Mouse (Mus musculus) MEL (cell line): ENCODE measurements around the gene Myo1c. TPM values are rescaled to one million over a fixed set of nuclear protein-coding genes. Genes with fewer than 3 reads are reported as not detected.

Source experiments
- DNase-seq: peaks from one replicate; pipeline ENCODE4 v3.0.0; 2011; ENCODE audit warnings: low read depth, low spot score
- H3K27ac ChIP-seq: 2 replicates; pipeline ENCODE4 v1.5.1; 2012; ENCODE audit warnings: low read depth, mild to moderate bottlenecking, control low read depth, low read length, moderate library complexity; ENCODE audit not compliant: control insufficient read depth
- H3K27me3 ChIP-seq, 2 experiments: fragments of 150-350 bp in 1 of 2; sonication (generic) in 1 of 2; 2 replicates each; pipeline ENCODE4 v1.6.1; 2012; ENCODE audit warnings: low read length in 2 of 2, mild to moderate bottlenecking in 2 of 2, improper control_type of control experiment in 1 of 2, moderate library complexity in 1 of 2; ENCODE audit not compliant: insufficient read depth in 2 of 2, control insufficient read depth in 1 of 2
- H3K36me3 ChIP-seq, 2 experiments: 2 replicates each; pipeline ENCODE4 v1.6.1; 2012 to 2014; ENCODE audit warnings: low read length in 2 of 2, improper control_type of control experiment in 1 of 2, inconsistent platforms in 1 of 2, mild to moderate bottlenecking in 1 of 2; ENCODE audit not compliant: insufficient read depth in 2 of 2, control insufficient read depth in 1 of 2
- H3K4me1 ChIP-seq, 2 experiments: fragments of 150-350 bp in 1 of 2; sonication (generic) in 1 of 2; 2 replicates each; pipeline ENCODE4 v1.6.1; 2012; ENCODE audit warnings: low read length in 2 of 2, improper control_type of control experiment in 1 of 2, mild to moderate bottlenecking in 1 of 2; ENCODE audit not compliant: insufficient read depth in 2 of 2, control insufficient read depth in 1 of 2
- H3K4me3 ChIP-seq, 2 experiments: fragments of 150-350 bp in 1 of 2; sonication (generic) in 1 of 2; 2 replicates each; pipeline ENCODE4 v1.5.1; 2012; ENCODE audit warnings: low read depth in 2 of 2, low read length in 2 of 2, mild to moderate bottlenecking in 2 of 2, moderate library complexity in 2 of 2, control low read depth in 1 of 2, improper control_type of control experiment in 1 of 2; ENCODE audit not compliant: control insufficient read depth in 1 of 2, insufficient read depth in 1 of 2
- H3K79me2 ChIP-seq: 2 replicates; pipeline ENCODE4 v1.6.1; 2012; ENCODE audit warnings: mild to moderate bottlenecking, low read length, moderate library complexity; ENCODE audit not compliant: control insufficient read depth, poor library complexity, insufficient read depth
- H3K9ac ChIP-seq: 2 replicates; pipeline ENCODE4 v1.6.1; 2012; ENCODE audit warnings: low read depth, mild to moderate bottlenecking, control low read depth, low read length, moderate library complexity; ENCODE audit not compliant: control insufficient read depth, poor library complexity, severe bottlenecking
- H3K9me3 ChIP-seq: fragments of 150-350 bp; sonication (generic); replicated peaks from 2 replicates; pipeline ENCODE4 v1.6.1; 2012; ENCODE audit warnings: mild to moderate bottlenecking, low read length, improper control_type of control experiment, moderate library complexity; ENCODE audit not compliant: insufficient read depth
- CHD1 ChIP-seq: IDR thresholded peaks from 2 replicates; pipeline ENCODE4 v1.6.1; 2012; ENCODE audit warnings: low read depth, mild to moderate bottlenecking, inconsistent platforms, low read length, improper control_type of control experiment
- CHD2 ChIP-seq: IDR thresholded peaks from 2 replicates; pipeline ENCODE4 v1.6.1; 2011; ENCODE audit warnings: low read length, improper control_type of control experiment
- CTCF ChIP-seq, 3 experiments: IDR thresholded peaks in 2 of 3; conservative IDR thresholded peaks in 1 of 3; 2 replicates each; pipeline ENCODE4 v1.5.1; 2011 to 2012; ENCODE audit warnings: low read length in 3 of 3, low read depth in 2 of 3, mild to moderate bottlenecking in 2 of 3, improper control_type of control experiment in 1 of 3, inconsistent platforms in 1 of 3, mixed read lengths in 1 of 3, moderate library complexity in 1 of 3; ENCODE audit not compliant: control insufficient read depth in 1 of 3, insufficient read depth in 1 of 3, poor library complexity in 1 of 3, severe bottlenecking in 1 of 3
- E2F4 ChIP-seq: IDR thresholded peaks from 2 replicates; pipeline ENCODE4 v1.6.1; 2011; ENCODE audit warnings: low read depth, low read length, improper control_type of control experiment, borderline replicate concordance
- MAX ChIP-seq: IDR thresholded peaks from 2 replicates; pipeline ENCODE4 v1.6.1; 2011; ENCODE audit warnings: low read length, improper control_type of control experiment
- MXI1 ChIP-seq: IDR thresholded peaks from 2 replicates; pipeline ENCODE4 v1.6.1; 2011; ENCODE audit warnings: mild to moderate bottlenecking, low read depth, low read length, improper control_type of control experiment
- POLR2AphosphoS2 ChIP-seq: IDR thresholded peaks from 2 replicates; pipeline ENCODE4 v1.6.1; 2011; ENCODE audit warnings: low read length, improper control_type of control experiment
- SMC3 ChIP-seq: IDR thresholded peaks from 2 replicates; pipeline ENCODE4 v1.6.1; 2011; ENCODE audit warnings: low read depth, low read length, improper control_type of control experiment
- TAL1 ChIP-seq: IDR thresholded peaks from 2 replicates; pipeline ENCODE4 v1.6.1; 2012; ENCODE audit warnings: mild to moderate bottlenecking, inconsistent platforms, low read length, moderate library complexity, mixed read lengths
- ZC3H11A ChIP-seq: IDR thresholded peaks from 2 replicates; pipeline ENCODE4 v1.6.1; 2012; ENCODE audit warnings: low read depth, mild to moderate bottlenecking, inconsistent platforms, low read length, improper control_type of control experiment
- ZKSCAN1 ChIP-seq: IDR thresholded peaks from 2 replicates; pipeline ENCODE4 v1.6.1; 2012; ENCODE audit warnings: low read depth, mild to moderate bottlenecking, inconsistent platforms, low read length, improper control_type of control experiment, moderate library complexity
- ZNF384 ChIP-seq: IDR thresholded peaks from 2 replicates; pipeline ENCODE4 v1.6.1; 2012; ENCODE audit warnings: low read depth, mild to moderate bottlenecking, inconsistent platforms, low read length, improper control_type of control experiment
- polyA plus RNA-seq, 2 experiments: library from polyadenylated mRNA; stranded (reverse) in 1 of 2; unstranded in 1 of 2; fragments of >175 nt in 1 of 2; fragments of >200 nt in 1 of 2; gene quantifications; 2 replicates each; pipeline versions ENCODE4 v1.2.1 to v1.2.4; 2012; ENCODE audit warnings: low replicate concordance in 2 of 2, low read depth in 1 of 2; ENCODE audit not compliant: insufficient read length in 2 of 2, insufficient read depth in 1 of 2, missing spikeins in 1 of 2
- total RNA-seq: library from RNA; depleted of rRNA; stranded (reverse); fragments of 300-350 nt; gene quantifications from 2 replicates; pipeline ENCODE4 v1.2.3, GENCODE M21; 2012

The Myo1c gene
- total and polyA plus RNA-seq, 3 experiments = 33.2 to 45.6 TPM; not detected in 1

DNA sequence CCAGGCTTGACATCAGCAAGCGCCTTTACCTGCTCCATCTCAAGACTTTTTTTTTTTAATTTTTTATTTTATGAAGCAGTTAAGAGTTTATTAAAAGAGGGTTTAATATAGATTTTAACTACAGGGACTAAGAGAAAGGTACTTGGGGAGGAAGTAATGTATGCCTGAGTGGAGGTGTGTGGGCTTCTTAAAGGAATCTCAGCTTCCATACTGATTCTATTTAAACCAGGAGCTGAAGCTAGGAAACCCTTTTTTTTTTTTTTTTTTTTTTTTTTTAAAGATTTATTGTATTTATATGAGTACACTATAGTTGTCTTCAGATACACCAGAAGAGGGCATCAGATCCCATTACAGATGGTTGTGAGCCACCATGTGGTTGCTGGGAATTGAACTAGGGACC is 35.5 kb upstream of the Myo1c start:
- no peak overlapping the region for H3K9ac ChIP-seq
- TF ChIP-seq TAL1 (no peak), ZNF384 (peak; percentile 72), CHD2 (no peak)
- no peaks in the 10 kb centered on the region for H3K9me3 ChIP-seq
- H3K79me2 ChIP-seq = no peaks in the 10 kb centered on the region
- no peaks in the 10 kb centered on the region for H3K27me3 ChIP-seq
- no peak overlapping the region for H3K27ac ChIP-seq
- peaks cover 0 to 11% of the 10 kb centered on the region in 2 experiments; a peak in 2 of 4 replicates for H3K36me3 ChIP-seq
- no peaks in the 10 kb centered on the region for H3K4me1 ChIP-seq
- H3K4me3 ChIP-seq = no peak overlapping the region
- no peak for DNase-seq

DNA sequence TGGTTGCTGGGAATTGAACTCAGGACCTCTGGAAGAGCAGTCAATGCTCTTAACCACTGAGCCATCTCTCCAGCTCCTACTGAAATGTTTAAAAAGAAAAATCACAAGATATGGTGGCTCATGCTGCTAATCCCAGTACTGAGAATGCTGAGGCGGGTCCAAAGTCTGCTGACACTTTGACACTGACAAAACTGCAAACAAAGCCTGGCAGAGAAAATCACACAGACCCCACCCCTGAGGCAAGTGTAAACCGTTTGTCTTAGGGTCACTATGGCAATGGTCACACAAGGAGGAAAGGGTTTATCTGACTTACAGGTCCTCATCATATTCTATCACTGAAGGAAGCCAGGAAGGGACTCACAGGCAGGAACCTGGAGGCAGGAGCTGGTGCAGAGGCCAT is 34.7 kb upstream of the Myo1c start:
- Histone ChIP-seq H3K27me3 (no peaks in the 10 kb centered on the region), H3K4me3 (no peak overlapping the region), H3K9me3 (no peaks in the 10 kb centered on the region), H3K4me1 (no peaks in the 10 kb centered on the region), H3K27ac (no peak overlapping the region), H3K9ac (no peak overlapping the region), H3K36me3 (peaks cover 0 to 12% of the 10 kb centered on the region in 2 experiments; a peak in 2 of 4 replicates), H3K79me2 (no peaks in the 10 kb centered on the region)
- no peak for DNase-seq
- TF ChIP-seq MXI1 = no peak

DNA sequence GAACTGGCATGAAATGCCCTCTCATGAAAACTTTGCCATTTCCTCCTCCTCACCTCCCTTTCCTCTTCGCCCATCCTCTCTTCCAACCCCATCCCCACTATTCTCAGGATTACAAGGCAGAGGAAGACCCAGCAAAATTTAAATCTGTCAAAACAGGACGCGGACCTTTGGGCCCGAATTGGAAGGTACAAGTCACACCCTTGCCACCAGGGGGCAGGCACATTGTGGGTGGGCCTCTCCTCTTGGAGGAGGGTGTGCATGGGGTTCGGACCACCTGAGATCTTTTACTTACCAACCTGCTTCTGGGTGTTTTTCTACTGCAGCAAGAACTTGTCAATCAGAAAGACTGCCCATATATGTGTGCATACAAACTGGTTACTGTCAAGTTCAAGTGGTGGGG is 31.2 kb upstream of the Myo1c start:
- DNase-seq = peak; percentile 51
- Histone ChIP-seq H3K4me1 (peaks cover 15 to 17% of the 10 kb centered on the region in 2 experiments), H3K9ac (no peak overlapping the region), H3K36me3 (peaks cover 12 to 20% of the 10 kb centered on the region in 2 experiments), H3K27me3 (no peaks in the 10 kb centered on the region), H3K4me3 (no peak overlapping the region), H3K27ac (no peak overlapping the region), H3K9me3 (no peaks in the 10 kb centered on the region), H3K79me2 (no peaks in the 10 kb centered on the region)
- no peak for TF ChIP-seq CHD1
- TF ChIP-seq ZKSCAN1 = no peak
- TF ChIP-seq POLR2AphosphoS2 = no peak
- TF ChIP-seq E2F4 = no peak
- TF ChIP-seq SMC3 = peak; percentile 44; the same call in 1 of the 2 replicates
- no peak for TF ChIP-seq ZC3H11A
- no peak for TF ChIP-seq MAX
- TF ChIP-seq CTCF (IDR thresholded peaks at IDR 0.05 in 2 of 3, conservative IDR thresholded peaks at IDR 0.05 in 1 of 3; ENCODE audit: control insufficient read depth in 1 of 3, insufficient read depth in 1 of 3, low read depth in 2 of 3, low read length in 3 of 3, poor library complexity in 1 of 3, severe bottlenecking in 1 of 3) = peak; percentile 53 to 76 (median 61)
